Mouse (Mus musculus) ES-Bruce4 (cell line): ENCODE measurements at regions not wholly inside any gene's neighbourhood (a gene's known extent, or its start where the extent isn't known, plus 50 kb on each side); places are given as distances from the start of the nearest gene placed in this dataset.

Source experiments
- H3K27ac ChIP-seq: 2 replicates; pipeline ENCODE4 v1.5.1; 2012; ENCODE audit warnings: low read length, inconsistent platforms; ENCODE audit not compliant: insufficient read depth
- H3K27me3 ChIP-seq: 2 replicates; pipeline ENCODE4 v1.6.1; 2012; ENCODE audit warnings: mild to moderate bottlenecking, low read length, inconsistent platforms; ENCODE audit not compliant: control insufficient read depth, poor library complexity, insufficient read depth, severe bottlenecking
- H3K36me3 ChIP-seq: 2 replicates; pipeline ENCODE4 v1.6.1; 2012; ENCODE audit warnings: inconsistent platforms, mild to moderate bottlenecking, low read length, moderate library complexity; ENCODE audit not compliant: control insufficient read depth, poor library complexity, insufficient read depth, severe bottlenecking
- H3K4me1 ChIP-seq: one replicate; pipeline ENCODE4 v1.8.1; 2011; ENCODE audit warnings: low read length; ENCODE audit not compliant: control insufficient read depth, insufficient read depth
- H3K4me3 ChIP-seq: 2 replicates; pipeline ENCODE4 v1.5.1; 2011; ENCODE audit warnings: low read depth, mild to moderate bottlenecking, low read length
- H3K9ac ChIP-seq: 2 replicates; pipeline ENCODE4 v1.6.1; 2012; ENCODE audit warnings: low read depth, mild to moderate bottlenecking, inconsistent platforms; ENCODE audit not compliant: poor library complexity, severe bottlenecking
- H3K9me3 ChIP-seq: replicated peaks from 2 replicates; pipeline ENCODE4 v1.6.1; 2012; ENCODE audit warnings: mild to moderate bottlenecking, low read length, inconsistent platforms; ENCODE audit not compliant: control insufficient read depth, poor library complexity, insufficient read depth, severe bottlenecking
- CTCF ChIP-seq: IDR thresholded peaks from one replicate; pipeline ENCODE4 v1.8.1; 2011; ENCODE audit warnings: low read depth, low read length
- EP300 ChIP-seq: IDR thresholded peaks from 2 replicates; pipeline ENCODE4 v1.6.1; 2011; ENCODE audit warnings: low read depth, low read length; ENCODE audit not compliant: insufficient read depth
- POLR2A ChIP-seq: IDR thresholded peaks from one replicate; pipeline ENCODE4 v1.8.1; 2011; ENCODE audit warnings: low read length; ENCODE audit not compliant: insufficient read depth

GRCm38 (mm10) chr15:68396566-68396965 lies 1895.9 kb upstream of the Lrrc6 start:
- Histone ChIP-seq H3K9ac (no peak overlapping the region), H3K4me1 (no peaks in the 10 kb centered on the region), H3K27ac (no peak overlapping the region), H3K27me3 (no peaks in the 10 kb centered on the region), H3K9me3 (no peaks in the 10 kb centered on the region; the same call in 1 of the 2 replicates), H3K36me3 (no peaks in the 10 kb centered on the region; the same call in 1 of the 2 replicates), H3K4me3 (no peak overlapping the region)
- no peak for TF ChIP-seq EP300
- TF ChIP-seq POLR2A = no peak
- TF ChIP-seq CTCF = no peak

GRCm38 (mm10) chr15:68394749-68395148 lies 1894.0 kb upstream of the Lrrc6 start:
- H3K27ac ChIP-seq = no peak overlapping the region
- H3K4me1 ChIP-seq = no peaks in the 10 kb centered on the region
- no peaks in the 10 kb centered on the region for H3K27me3 ChIP-seq
- no peak overlapping the region for H3K9ac ChIP-seq
- no peaks in the 10 kb centered on the region for H3K9me3 ChIP-seq
- no peaks in the 10 kb centered on the region; the same call in 1 of the 2 replicates for H3K36me3 ChIP-seq
- H3K4me3 ChIP-seq = no peak overlapping the region
- TF ChIP-seq EP300 = no peak
- no peak for TF ChIP-seq CTCF
- TF ChIP-seq POLR2A = no peak

DNA sequence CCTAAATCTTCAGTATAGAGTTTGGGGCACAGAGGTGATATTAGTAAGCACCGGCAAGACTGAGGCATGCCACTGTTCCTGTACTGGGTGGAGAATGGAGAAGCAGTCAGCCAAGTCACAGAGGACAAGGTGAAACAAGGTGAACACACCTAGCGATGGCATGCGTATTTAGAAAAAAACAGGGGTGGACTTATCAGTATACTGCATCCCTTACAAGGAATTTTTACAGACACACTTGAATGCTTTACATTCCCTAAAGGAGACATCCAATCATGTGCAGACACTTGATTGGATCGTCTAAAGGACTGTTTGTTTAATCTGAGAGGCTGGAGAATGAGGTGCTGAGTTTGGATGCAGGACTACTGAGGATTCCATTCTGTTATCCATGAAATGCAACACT lies 1893.4 kb upstream of the Lrrc6 start:
- Histone ChIP-seq H3K4me1 (no peaks in the 10 kb centered on the region), H3K4me3 (no peak overlapping the region), H3K36me3 (no peaks in the 10 kb centered on the region), H3K27ac (no peak overlapping the region), H3K27me3 (no peaks in the 10 kb centered on the region), H3K9me3 (no peaks in the 10 kb centered on the region), H3K9ac (no peak overlapping the region)
- no peak for TF ChIP-seq CTCF
- no peak for TF ChIP-seq POLR2A
- no peak for TF ChIP-seq EP300

GRCm38 (mm10) chr15:68391737-68392136 lies 1891.0 kb upstream of the Lrrc6 start:
- no peak overlapping the region for H3K9ac ChIP-seq
- no peak overlapping the region for H3K27ac ChIP-seq
- H3K36me3 ChIP-seq = no peaks in the 10 kb centered on the region
- no peaks in the 10 kb centered on the region for H3K9me3 ChIP-seq
- H3K27me3 ChIP-seq = no peaks in the 10 kb centered on the region
- H3K4me3 ChIP-seq = no peak overlapping the region
- H3K4me1 ChIP-seq = no peaks in the 10 kb centered on the region
- TF ChIP-seq CTCF (no peak), POLR2A (no peak), EP300 (no peak)

- TF ChIP-seq CTCF (no peak), POLR2A (no peak), EP300 (no peak)
- Histone ChIP-seq H3K27ac (no peak overlapping the region), H3K9me3 (no peaks in the 10 kb centered on the region), H3K9ac (no peak overlapping the region), H3K36me3 (no peaks in the 10 kb centered on the region), H3K27me3 (no peaks in the 10 kb centered on the region), H3K4me1 (no peaks in the 10 kb centered on the region), H3K4me3 (no peak overlapping the region)
These were observed 1889.1 kb upstream of the Lrrc6 start for GRCm38 (mm10) chr15:68389855-68390254.

- Histone ChIP-seq H3K27me3 (no peaks in the 10 kb centered on the region), H3K4me1 (no peaks in the 10 kb centered on the region), H3K9me3 (no peaks in the 10 kb centered on the region), H3K27ac (no peak overlapping the region), H3K9ac (no peak overlapping the region), H3K4me3 (no peak overlapping the region), H3K36me3 (no peaks in the 10 kb centered on the region)
- no peak for TF ChIP-seq POLR2A
- no peak for TF ChIP-seq CTCF
- TF ChIP-seq EP300 = no peak
These were observed 1886.8 kb upstream of the Lrrc6 start for GRCm38 (mm10) chr15:68387349-68388065.
